Mouse (Mus musculus) Patski (cell line): ENCODE data around the gene Myl9. TPM values are rescaled to one million over a fixed set of nuclear protein-coding genes. Genes with fewer than 3 reads are reported as not detected.
A peak's percentile ranks its signal among the peaks of the same experiment; 100 is the strongest.
"Not testable (repeated sequence)": the region's sequence is repeated elsewhere in the genome, so short reads cannot be mapped to it uniquely, and the experiment has no call there.

Experiments
- ATAC-seq: fragments of 100-300 bp; one replicate; pipeline ENCODE4 v1.8.0; 2021
- CTCF ChIA-PET: fragments of 350-600 bp; sonication (Branson Sonifier 250); formaldehyde crosslinking; loops from one replicate; lab custom pipeline; 2022; ENCODE audit warnings: inconsistent platforms; lab: Charles Lee
- POLR2A ChIA-PET: fragments of 350-600 bp; sonication (Branson Sonifier 250); formaldehyde crosslinking; loops from one replicate; lab custom pipeline; 2022; ENCODE audit warnings: antibody characterized with exemption, inconsistent platforms; lab: Charles Lee
- DNase-seq: peaks from one replicate; pipeline ENCODE4 v3.0.0-alpha.2; 2011; ENCODE audit warnings: low read depth, low spot score
- H3K27me3 ChIP-seq: fragments of 371-371 bp; one replicate; pipeline ENCODE4 v1.5.1; 2021
- CTCF ChIP-seq: fragments of 100-300 bp; IDR thresholded peaks from one replicate; pipeline ENCODE4 v1.5.1; 2021
- in situ Hi-C: fragments of 300-500 bp; cut with MboI; formaldehyde crosslinking; loops from 3 replicates; pipeline ENCODE4 v1.11.1; 2018; ENCODE audit warnings: low pct_unique_long_range_greater_than_20kb, mixed read lengths
- polyA plus RNA-seq: library from polyadenylated mRNA; unstranded; gene quantifications from one replicate; pipeline ENCODE4 v1.2.3, GENCODE M21; 2021

Gene Myl9
- polyA plus RNA-seq, 1 experiment from 2014 or later, result 38.7 TPM

DNA sequence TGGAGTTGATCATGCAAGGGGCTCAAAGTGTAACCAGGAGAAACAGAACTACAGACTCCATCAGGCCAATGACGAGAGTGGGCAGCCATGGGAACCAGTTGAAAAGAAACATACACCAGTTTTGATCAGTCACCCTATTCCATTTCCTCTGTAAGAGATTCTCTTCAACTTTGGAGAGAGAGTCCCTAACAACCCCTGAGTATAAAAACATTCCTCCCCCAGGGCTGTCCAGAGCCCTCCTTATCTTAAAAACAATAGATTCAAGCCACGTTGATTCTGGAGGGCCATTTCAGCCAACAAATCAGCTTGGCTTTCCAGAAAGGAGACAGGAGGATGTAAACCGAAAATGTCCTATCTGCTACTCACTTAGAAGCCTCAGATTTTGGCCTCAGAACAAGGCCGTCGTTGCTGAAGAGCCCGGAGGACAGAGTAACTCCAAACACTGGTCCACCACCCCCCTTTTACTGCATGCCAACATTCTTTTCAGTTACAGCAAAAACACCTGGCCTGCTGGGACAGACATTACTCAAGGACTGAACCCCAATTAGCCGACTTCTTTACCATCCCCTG lies 8.9 kb downstream of the Myl9 start:
- no peak for DNase-seq
- H3K27me3 ChIP-seq, result no peaks in the 10 kb centered on the region
- CTCF ChIA-PET, result interaction anchor here (1.0 kb wide), 2 partner anchors 11 to 13 kb away, joined by 3 read pairs; no protein-coding TSS in a partner anchor
- POLR2A ChIA-PET, result no interaction called here
- TF ChIP-seq CTCF, result no peak
- in situ Hi-C loops, result no loop called here
- ATAC-seq, result no peak

DNA sequence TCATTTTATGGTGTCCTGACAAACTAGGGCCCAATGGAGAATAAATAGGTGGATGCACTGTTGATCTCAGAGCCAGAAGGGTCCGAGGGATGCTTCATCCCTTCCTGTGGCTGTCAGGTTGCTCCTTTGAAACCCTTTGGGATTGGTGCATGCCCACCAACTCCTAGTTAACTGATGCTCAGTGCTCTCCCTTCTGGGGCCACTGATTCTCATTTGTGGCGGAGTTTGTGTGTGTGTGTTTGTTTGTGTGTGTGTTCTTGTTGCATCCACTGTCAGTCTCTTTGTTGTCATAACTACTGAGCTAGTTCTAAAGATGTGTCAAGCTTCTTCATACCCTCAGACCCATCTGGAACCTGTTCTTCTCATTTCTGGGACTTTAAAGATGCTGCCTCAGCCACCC lies 9.7 kb downstream of the Myl9 start:
- TF ChIP-seq CTCF, result no peak
- ATAC-seq, result no peak
- POLR2A ChIA-PET, result no interaction called here
- H3K27me3 ChIP-seq, result no peaks in the 10 kb centered on the region
- DNase-seq, result no peak
- CTCF ChIA-PET, result no interaction called here
- in situ Hi-C loops, result no loop called here

DNA sequence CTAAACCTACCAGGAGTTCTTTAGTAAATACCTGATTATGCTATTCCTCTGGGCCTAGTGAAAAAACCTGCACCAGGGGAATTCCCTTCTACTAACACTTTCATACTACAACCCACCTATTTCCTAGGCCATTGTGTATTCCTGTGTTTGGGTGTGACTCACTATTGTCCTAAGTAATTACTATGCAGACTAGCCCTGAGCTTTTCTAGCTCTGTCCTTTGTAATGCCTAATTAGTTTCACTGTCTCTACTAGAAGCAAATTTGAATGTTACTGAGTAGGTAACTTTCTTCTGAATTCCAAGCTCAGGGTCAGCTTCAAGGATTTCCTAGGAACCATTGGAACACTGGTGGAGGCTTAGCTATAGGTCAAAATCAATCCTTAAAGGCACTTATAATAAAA lies 11.1 kb downstream of the Myl9 start:
- H3K27me3 ChIP-seq, DNase-seq, POLR2A ChIA-PET, ATAC-seq, CTCF ChIA-PET, in situ Hi-C loops: not testable (repeated sequence)

DNA sequence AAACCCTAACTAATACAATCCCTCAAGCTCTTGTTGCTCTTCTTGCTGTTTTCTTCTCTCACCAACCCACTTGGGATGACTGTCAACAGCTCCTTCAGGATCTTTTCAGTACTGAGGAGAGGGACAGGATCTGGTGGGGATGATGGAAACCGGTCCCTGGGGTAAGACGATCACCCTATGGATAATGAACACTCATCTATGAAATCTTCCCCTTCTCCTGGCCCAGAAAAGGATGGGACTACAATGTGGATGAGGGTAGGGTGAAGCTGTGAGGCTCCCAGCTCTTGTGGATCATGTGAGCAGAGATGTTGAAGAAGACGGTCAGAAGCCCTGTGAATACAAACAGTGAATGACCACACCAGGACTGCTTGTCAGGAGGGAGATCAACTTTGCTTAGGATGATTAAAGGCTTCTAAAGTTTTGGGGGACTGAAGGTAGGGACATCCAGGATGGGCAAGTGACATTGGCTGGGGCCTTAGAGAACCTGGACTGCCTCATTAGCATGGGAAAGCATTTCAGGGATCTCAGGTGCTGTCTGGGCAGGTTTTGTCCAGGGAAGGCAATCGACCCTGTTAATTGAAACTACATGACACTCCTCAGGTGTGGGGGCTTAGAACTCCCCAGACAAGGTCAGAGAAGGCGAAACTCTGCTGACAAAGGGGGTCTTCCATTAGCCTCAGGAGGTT lies 12.0 kb downstream of the Myl9 start:
- TF ChIP-seq CTCF, result no peak
- no peaks in the 10 kb centered on the region for H3K27me3 ChIP-seq
- ChIA-PET POLR2A (no interaction called here), CTCF (no interaction called here)
- in situ Hi-C loops, result no loop called here
- no peak for DNase-seq
- ATAC-seq, result no peak

DNA sequence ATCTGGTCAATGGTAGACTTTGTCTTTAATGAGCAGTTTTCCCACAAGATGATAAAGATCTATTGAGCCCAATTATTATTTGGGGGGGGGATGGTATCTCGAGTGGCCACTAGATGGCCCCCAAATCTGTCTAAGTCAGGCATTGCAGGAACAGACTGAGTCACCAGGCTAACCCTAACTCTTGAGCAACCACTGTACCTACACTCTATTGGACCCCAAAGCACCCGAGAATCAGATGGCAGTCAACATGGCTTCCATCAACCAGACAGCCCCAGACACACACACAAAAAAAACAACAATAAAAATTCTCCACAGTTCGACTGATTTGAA lies 12.5 kb downstream of the Myl9 start:
- DNase-seq (no peak), ATAC-seq (no peak)
- CTCF ChIA-PET, result no interaction called here
- H3K27me3 ChIP-seq, result peaks cover 1% of the 10 kb centered on the region
- TF ChIP-seq CTCF, result peak; percentile 72
- POLR2A ChIA-PET, result no interaction called here
- in situ Hi-C loops, result no loop called here

DNA sequence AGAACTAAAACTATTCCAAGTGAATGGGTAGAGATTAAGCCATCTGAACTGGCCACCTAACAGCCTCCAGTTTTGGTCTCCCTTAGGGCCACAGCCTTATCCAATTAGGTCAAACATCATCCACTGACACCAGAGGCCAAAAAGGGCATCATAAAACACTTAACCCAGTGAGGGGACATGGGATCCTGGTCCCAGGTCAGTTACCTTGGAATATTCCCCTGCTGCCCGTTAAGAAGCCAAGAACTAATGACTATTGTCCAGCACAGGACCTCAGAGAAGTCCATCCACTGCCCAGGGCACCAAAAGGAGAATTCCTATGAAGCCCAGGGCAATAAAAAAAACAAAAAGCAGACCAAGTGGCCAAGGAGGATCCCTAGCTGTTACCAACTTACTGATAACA lies 13.6 kb downstream of the Myl9 start:
- DNase-seq (no peak), ATAC-seq (no peak)
- in situ Hi-C loops, result no loop called here
- H3K27me3 ChIP-seq, result peaks cover 7% of the 10 kb centered on the region
- no peak for TF ChIP-seq CTCF
- CTCF ChIA-PET, result no interaction called here
- POLR2A ChIA-PET, result no interaction called here

DNA sequence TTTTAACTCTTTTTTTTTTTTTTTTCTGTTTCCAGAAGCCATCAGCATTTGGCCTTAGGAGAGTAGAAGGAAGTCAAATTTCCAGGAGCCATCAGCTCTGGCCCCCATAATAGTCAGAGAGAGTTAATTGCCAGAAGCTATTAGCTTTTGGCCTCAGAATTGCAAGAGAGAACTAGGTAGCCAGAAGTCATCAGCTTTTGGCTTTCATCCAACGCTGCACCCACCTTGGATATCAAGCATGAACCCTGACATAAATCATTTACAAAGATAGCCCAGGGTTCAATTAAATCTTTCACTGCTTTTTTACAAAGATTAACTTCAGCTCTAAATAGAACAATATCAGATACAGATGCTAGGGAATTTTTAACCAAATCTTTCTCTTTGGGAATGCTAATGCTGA lies 23.3 kb downstream of the Myl9 start:
- TF ChIP-seq CTCF, result no peak
- CTCF ChIA-PET, result no interaction called here
- no peaks in the 10 kb centered on the region for H3K27me3 ChIP-seq
- ATAC-seq (no peak), DNase-seq (no peak)
- in situ Hi-C loops, result no loop called here
- POLR2A ChIA-PET, result no interaction called here

DNA sequence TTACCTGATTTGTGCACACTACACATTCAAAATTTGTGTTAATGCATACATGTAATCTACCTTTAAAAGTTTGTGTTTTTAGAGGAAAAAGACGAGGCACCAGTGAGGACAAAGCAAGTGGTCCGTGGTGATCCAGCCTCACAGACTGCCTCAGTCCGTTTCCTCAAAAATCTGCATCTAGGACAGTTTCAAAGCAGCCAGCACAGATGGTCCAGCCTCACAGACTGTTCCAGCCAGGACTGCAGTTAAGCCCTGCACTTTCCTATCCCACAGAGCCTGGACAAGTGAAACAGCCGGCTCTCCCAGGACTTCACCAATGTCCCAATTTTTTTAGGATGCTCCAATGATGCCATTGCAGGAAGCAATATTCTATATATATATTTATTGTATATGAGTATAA lies 25.8 kb downstream of the Myl9 start:
- no peaks in the 10 kb centered on the region for H3K27me3 ChIP-seq
- CTCF ChIA-PET, result no interaction called here
- DNase-seq (no peak), ATAC-seq (no peak)
- no peak for TF ChIP-seq CTCF
- in situ Hi-C loops, result no loop called here
- POLR2A ChIA-PET, result no interaction called here

DNA sequence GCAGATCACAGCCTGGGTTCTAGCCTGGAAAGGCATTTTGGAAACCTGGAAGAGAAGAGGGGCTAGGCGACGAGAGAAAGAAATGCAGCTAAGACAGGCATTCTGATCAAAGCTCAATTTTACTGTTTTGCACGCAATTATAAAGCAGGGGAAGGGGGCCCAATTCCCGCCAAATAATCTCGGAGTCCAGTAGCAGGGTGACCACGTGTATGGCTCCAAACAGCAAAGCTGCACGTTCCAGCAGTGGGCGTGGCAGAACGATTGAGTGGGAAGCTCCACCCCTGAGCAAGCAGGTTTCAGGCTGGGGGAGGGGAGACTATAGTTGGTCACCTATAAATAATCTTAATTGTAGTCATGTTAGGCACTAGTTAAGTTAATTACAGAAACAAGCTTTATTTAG lies 26.9 kb downstream of the Myl9 start:
- POLR2A ChIA-PET, CTCF ChIA-PET, H3K27me3 ChIP-seq, in situ Hi-C loops, ATAC-seq, DNase-seq: not testable (repeated sequence)

DNA sequence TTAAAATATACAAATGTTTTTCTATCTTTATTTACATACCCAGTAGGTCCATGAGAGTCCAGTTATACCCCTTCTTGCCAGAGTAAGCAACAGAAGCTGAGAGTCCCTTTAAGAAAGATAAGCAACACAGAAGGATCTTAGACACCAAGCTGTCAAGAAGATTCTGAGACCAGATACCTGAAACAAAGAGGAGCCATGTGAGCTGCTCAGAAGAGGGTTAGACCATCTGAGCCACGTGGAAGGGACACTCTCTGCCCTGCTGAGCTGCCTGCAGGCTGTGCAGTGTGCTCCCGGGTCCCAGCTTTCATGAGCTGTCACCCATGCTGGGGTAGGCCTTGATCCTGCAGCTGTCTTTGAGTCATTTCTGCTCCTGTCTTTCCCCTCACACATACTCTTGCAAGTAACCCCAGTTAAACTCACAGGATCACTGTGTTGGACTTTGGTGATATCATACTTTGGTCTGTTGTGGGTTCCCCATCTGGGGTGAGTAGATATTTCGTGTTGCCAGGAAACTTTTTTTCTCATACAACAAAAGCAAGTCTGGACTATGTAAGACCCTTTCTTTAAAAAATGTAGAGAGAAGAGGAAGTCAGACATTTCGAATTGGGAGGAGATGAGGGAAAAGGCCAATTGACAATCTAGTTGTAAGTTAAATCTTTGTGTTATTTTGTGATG lies 28.6 kb downstream of the Myl9 start:
- no peak for TF ChIP-seq CTCF
- peaks cover 6% of the 10 kb centered on the region for H3K27me3 ChIP-seq
- in situ Hi-C loops, result no loop called here
- CTCF ChIA-PET, result no interaction called here
- no peak for ATAC-seq
- POLR2A ChIA-PET, result interaction anchor here (0.5 kb wide), 1 partner anchor 37 kb away, joined by 4 read pairs; no protein-coding TSS in a partner anchor
- DNase-seq, result no peak

DNA sequence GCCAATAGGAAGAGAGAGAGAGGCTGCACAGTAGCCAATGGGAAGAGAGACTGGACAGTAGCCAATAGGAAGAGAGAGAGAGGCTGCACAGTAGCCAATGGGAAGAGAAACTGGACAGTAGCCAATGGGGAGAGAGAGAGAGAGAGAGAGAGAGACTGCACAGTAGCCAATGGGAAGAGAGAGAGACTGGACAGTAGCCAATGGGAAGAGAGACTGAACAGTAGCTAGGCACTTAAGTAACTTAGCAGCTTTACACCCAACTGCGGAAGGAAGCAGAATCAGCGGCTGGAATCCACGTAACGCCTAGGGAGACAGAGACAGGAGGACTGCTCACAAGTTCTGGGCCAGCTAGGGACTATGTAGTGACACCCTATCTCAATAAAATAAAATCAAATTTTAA lies 29.4 kb downstream of the Myl9 start:
- DNase-seq (no peak), ATAC-seq (no peak)
- CTCF ChIA-PET, result no interaction called here
- POLR2A ChIA-PET, result no interaction called here
- TF ChIP-seq CTCF, result no peak
- H3K27me3 ChIP-seq, result peaks cover 6% of the 10 kb centered on the region
- in situ Hi-C loops, result no loop called here
